Mouse (Mus musculus) gastrocnemius, adult 8-10 months (tissue): ENCODE results near the gene Vps45. TPM values are rescaled to one million over a fixed set of nuclear protein-coding genes. Genes with fewer than 3 reads are reported as not detected.

Experiments used
- DNase-seq, 2 experiments: peaks; one replicate each; pipeline ENCODE4 v3.0.0; 2022; ENCODE audit warnings: low spot score in 2 of 2
- total RNA-seq, 4 experiments: library from RNA; stranded (reverse); gene quantifications; 2 replicates each; pipeline ENCODE4 v1.2.4; 2022

The Vps45 gene
- total RNA-seq, 4 experiments from 2014 or later, result 11.3 to 16.8 (median 16.2) TPM

- no peak for DNase-seq
These were observed 19.4 kb downstream of the Vps45 start for GRCm38 (mm10) chr3:96038851-96039250.

GRCm38 (mm10) chr3:96038156-96038555, 20.1 kb downstream of the Vps45 start:
- DNase-seq, result no peak

- DNase-seq, result no peak
These were observed 21.5 kb downstream of the Vps45 start for GRCm38 (mm10) chr3:96036796-96037195.

GRCm38 (mm10) chr3:96033046-96033445, 25.2 kb downstream of the Vps45 start:
- DNase-seq, result no peak

GRCm38 (mm10) chr3:96032652-96033017, 25.6 kb downstream of the Vps45 start:
- no peak for DNase-seq

GRCm38 (mm10) chr3:96031991-96032651, 26.1 kb downstream of the Vps45 start:
- no peak for DNase-seq

GRCm38 (mm10) chr3:96029766-96030165, 28.5 kb downstream of the Vps45 start:
- no peak for DNase-seq

GRCm38 (mm10) chr3:96029336-96029735, 28.9 kb downstream of the Vps45 start:
- DNase-seq, result no peak

- DNase-seq, result no peak
These were observed 30.4 kb downstream of the Vps45 start for GRCm38 (mm10) chr3:96027875-96028274.

- DNase-seq, result no peak
These were observed 31.1 kb downstream of the Vps45 start for GRCm38 (mm10) chr3:96027145-96027544.

- no peak for DNase-seq
These were observed 36.7 kb downstream of the Vps45 start for GRCm38 (mm10) chr3:96021421-96022128.

- DNase-seq, result no peak
These were observed 37.5 kb downstream of the Vps45 start for GRCm38 (mm10) chr3:96020735-96021134.

GRCm38 (mm10) chr3:96017461-96017860, 40.8 kb downstream of the Vps45 start:
- DNase-seq, result no peak

- DNase-seq, result no peak
These were observed 41.9 kb downstream of the Vps45 start for GRCm38 (mm10) chr3:96016257-96016889.

GRCm38 (mm10) chr3:96015681-96016080, 42.6 kb downstream of the Vps45 start:
- no peak for DNase-seq

GRCm38 (mm10) chr3:96012805-96013204, 45.5 kb downstream of the Vps45 start:
- DNase-seq, result no peak

GRCm38 (mm10) chr3:96008463-96008862, 49.8 kb downstream of the Vps45 start:
- DNase-seq, result no peak

- no peak for DNase-seq
These were observed 56.7 kb downstream of the Vps45 start for GRCm38 (mm10) chr3:96001560-96001959.

GRCm38 (mm10) chr3:96000921-96001501, 57.3 kb downstream of the Vps45 start:
- DNase-seq, result no peak

GRCm38 (mm10) chr3:96000080-96000632, 58.1 kb downstream of the Vps45 start:
- no peak for DNase-seq

GRCm38 (mm10) chr3:95999308-96000079, 58.8 kb downstream of the Vps45 start:
- no peak for DNase-seq
